Mouse (Mus musculus) right cerebral cortex, postnatal 14 days (tissue): Measurements from ENCODE around the gene Klf2.

Experiments used
- DNase-seq: peaks from one replicate; pipeline ENCODE4 v3.0.0; 2022

The Klf2 gene

GRCm38 (mm10) chr8:72306913-72307312 is 11.9 kb upstream of the Klf2 start:
- no peak for DNase-seq

- DNase-seq: no peak
Observed at GRCm38 (mm10) chr8:72308276-72308675, 10.6 kb upstream of the Klf2 start.

GRCm38 (mm10) chr8:72310849-72311506 is 7.9 kb upstream of the Klf2 start:
- peak; percentile 63 for DNase-seq

- no peak for DNase-seq
Observed at GRCm38 (mm10) chr8:72312926-72313518, 5.8 kb upstream of the Klf2 start.

- no peak for DNase-seq
Observed at GRCm38 (mm10) chr8:72316053-72316695, 2.7 kb upstream of the Klf2 start.

GRCm38 (mm10) chr8:72317741-72318301 is 1.0 kb upstream of the Klf2 start:
- no peak for DNase-seq

- no peak for DNase-seq
Observed at GRCm38 (mm10) chr8:72319397-72319796, 564 bp downstream of the Klf2 start.

- DNase-seq: peak; percentile 40
Observed at GRCm38 (mm10) chr8:72319921-72320802, 1.3 kb downstream of the Klf2 start.

GRCm38 (mm10) chr8:72320803-72321583 is 2.2 kb downstream of the Klf2 start:
- no peak for DNase-seq

GRCm38 (mm10) chr8:72321635-72322441 is 3.0 kb downstream of the Klf2 start:
- DNase-seq: no peak

- DNase-seq: no peak
Observed at GRCm38 (mm10) chr8:72322471-72322889, 3.6 kb downstream of the Klf2 start.

GRCm38 (mm10) chr8:72323131-72323725 is 4.4 kb downstream of the Klf2 start:
- DNase-seq: no peak

GRCm38 (mm10) chr8:72324036-72324706 is 5.3 kb downstream of the Klf2 start:
- DNase-seq: no peak

- no peak for DNase-seq
Observed at GRCm38 (mm10) chr8:72324708-72325107, 5.9 kb downstream of the Klf2 start.

- DNase-seq: no peak
Observed at GRCm38 (mm10) chr8:72329116-72329515, 10.3 kb downstream of the Klf2 start.

- DNase-seq: no peak
Observed at GRCm38 (mm10) chr8:72330806-72331516, 12.1 kb downstream of the Klf2 start.

GRCm38 (mm10) chr8:72331631-72332030 is 12.8 kb downstream of the Klf2 start:
- DNase-seq: no peak

- DNase-seq: no peak
Observed at GRCm38 (mm10) chr8:72333429-72334143, 14.8 kb downstream of the Klf2 start.

- no peak for DNase-seq
Observed at GRCm38 (mm10) chr8:72334144-72334641, 15.4 kb downstream of the Klf2 start.
